Mouse (Mus musculus) CD4-positive helper T cell, adult 2 months (primary cell): Measurements from ENCODE around the gene Gca.
A peak's percentile ranks its signal among the peaks of the same experiment; 100 is the strongest.

Experiments used
- DNase-seq: peaks from one replicate; pipeline ENCODE4 v3.0.0-alpha.2; 2012; ENCODE audit warnings: low read depth, missing footprints, low spot score

Gene Gca

GRCm38 (mm10) chr2:62664135-62664670 is at the start of gene Gca:
Gene Gca, plus strand, starts transcription at chr2:62664285.
- DNase-seq: peak; percentile 88

- peak; percentile 14 for DNase-seq
Observed at GRCm38 (mm10) chr2:62618934-62619341, 45.1 kb upstream of the Gca start.

GRCm38 (mm10) chr2:62619679-62620078 is 44.4 kb upstream of the Gca start:
- no peak for DNase-seq

- DNase-seq: no peak
Observed at GRCm38 (mm10) chr2:62623024-62623441, 41.1 kb upstream of the Gca start.

GRCm38 (mm10) chr2:62627728-62628127 is 36.4 kb upstream of the Gca start:
- DNase-seq: peak; percentile 44

DNA sequence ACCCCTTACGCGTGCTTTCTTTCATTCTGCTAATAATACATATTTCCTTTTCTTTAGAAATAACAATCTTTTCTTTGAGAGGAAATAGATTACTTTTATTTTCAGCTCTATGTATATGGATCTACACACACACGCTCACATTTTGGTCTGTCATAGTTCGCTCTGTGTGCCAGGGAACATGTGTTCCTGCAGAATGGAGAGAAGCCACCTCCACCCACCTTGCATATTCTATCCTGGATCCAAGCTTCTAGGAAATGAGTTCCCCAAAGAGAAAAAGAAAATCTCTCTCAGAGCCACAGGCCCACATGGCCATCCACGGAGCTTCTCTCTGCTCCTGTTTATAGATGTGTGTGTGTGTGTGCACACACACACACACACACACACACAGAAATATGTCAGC is 35.7 kb upstream of the Gca start:
- DNase-seq: no peak

DNA sequence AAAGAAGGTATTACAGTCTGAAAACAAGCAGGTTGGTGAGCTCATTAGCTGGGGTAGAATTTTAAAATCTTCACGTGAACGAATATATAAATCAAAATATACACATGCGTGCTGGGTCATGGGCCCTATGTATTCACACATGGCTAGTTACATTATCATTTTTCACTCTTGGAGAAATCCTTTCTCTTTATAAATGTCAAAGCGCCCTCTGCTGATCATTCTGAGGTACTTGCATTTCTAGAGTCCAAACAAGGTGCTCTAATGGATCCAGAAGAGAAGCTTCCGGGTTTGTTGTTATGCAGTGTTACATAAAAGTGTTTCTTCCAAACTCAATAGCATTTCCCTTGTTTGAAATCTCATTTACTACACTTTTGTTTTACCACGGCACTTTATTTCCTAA is 33.6 kb upstream of the Gca start:
- DNase-seq: peak; percentile 63

GRCm38 (mm10) chr2:62639869-62640268 is 24.2 kb upstream of the Gca start:
- no peak for DNase-seq

- peak; percentile 79 for DNase-seq
Observed at GRCm38 (mm10) chr2:62643405-62644305, 20.4 kb upstream of the Gca start.

- no peak for DNase-seq
Observed at GRCm38 (mm10) chr2:62644891-62645290, 19.2 kb upstream of the Gca start.

- DNase-seq: peak; percentile 55
Observed at GRCm38 (mm10) chr2:62645475-62645874, 18.6 kb upstream of the Gca start.

DNA sequence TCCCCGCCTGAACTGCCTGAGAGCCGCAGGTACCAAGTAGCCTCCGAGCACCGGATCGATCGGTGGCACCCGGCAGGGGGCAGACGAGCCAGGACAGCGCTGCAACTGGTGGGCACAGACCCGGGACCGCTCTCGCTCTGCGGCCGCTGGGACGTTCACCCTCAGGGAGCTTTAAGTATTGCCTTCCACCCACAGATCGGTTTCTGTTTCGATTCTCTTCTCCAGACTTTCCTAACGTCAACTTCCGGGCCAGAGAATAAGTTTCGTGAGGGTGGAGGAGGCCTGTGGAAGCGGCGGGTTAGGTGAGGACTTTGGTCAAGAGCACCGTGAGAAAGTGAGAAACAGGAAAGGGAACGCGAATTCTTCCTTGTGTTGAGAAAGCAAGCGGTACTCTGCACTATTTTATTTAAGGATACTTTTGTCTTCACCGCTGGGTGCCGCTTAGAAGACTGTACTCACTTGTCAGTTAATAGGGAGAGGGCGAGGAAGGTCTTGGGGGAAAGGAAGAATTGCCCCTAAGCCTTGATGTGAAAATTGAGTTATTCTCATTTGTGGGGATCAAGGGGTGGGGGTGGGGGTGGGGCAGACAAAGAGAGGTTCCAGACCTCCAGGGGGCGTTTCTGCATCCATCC is 18.0 kb upstream of the Gca start, which contains the start of gene Ifih1:
Gene Ifih1 (minus strand): TSS at position 242 of the 632 bp plus-strand sequence.
- DNase-seq: peak; percentile 88

DNA sequence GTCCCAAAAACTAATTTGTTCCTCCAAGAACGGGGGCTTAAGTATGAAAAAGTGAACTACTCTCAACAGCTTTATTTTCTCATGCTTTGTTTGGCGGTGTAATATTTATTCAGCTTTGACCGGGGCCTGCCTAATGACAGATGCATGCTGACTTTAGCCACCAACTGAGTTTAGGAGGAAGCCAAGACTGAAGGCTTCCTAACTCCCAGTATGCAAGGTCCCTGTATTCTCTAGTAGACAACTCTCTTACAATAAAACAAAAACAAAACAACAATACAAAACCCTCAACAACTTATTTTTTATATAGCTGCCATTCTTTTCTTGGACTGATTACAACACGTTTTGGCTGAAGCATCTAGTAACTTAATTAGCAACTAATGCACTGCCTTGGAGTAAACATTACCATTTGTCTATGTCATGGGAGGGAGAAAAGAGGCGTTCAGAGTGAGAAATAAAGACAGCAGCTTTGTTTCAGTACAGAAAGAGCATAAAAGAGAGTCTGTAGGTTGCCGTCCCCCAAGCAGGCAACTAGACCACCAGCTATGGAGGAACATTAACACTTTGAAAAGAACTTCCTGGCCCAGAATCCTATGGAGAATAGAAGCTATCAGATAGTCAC is 17.3 kb upstream of the Gca start:
- DNase-seq: no peak

GRCm38 (mm10) chr2:62651890-62652289 is 12.2 kb upstream of the Gca start:
- DNase-seq: no peak

GRCm38 (mm10) chr2:62652466-62652865 is 11.6 kb upstream of the Gca start:
- no peak for DNase-seq

DNA sequence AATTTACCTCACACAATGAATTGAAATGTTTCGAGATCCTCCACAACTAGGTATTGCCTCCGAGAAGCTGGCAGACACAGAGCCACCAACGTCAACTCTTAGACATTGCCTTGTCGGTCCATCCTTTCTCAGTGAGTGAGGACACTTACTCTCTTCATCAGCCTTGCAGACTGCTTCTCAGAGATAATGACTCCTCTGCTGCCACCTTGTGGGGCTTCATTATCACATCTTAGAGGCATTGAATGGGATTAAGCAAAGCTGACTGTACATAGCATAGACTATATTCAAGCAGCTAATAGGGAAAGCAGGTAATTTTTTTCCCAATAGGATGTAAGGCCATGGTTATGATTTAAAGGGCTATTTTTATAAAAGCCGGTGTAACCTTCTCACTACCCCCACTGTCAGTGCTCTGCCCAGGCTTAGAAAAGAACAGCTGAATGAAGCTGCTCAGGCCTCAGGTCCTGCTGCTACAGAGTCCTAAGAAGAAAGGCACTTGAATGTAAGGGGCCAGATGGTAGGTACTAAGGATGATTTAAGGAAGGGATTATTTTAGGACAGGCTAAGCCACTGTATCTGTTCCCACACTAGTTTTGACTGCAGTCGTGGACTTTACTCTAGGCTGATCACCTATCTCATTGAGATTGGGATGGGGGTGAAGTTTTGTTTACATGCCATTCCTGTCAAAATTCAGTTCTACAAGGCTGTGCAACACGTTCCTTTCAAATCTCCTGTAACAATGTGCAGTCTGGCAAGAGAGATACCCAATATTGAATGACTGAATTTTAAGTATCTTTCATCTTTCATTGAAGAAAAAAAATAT is 9.4 kb upstream of the Gca start:
- peak; percentile 69 for DNase-seq

GRCm38 (mm10) chr2:62656072-62656471 is 8.0 kb upstream of the Gca start:
- no peak for DNase-seq

GRCm38 (mm10) chr2:62660565-62660964 is 3.5 kb upstream of the Gca start:
- DNase-seq: no peak

- DNase-seq: no peak
Observed at GRCm38 (mm10) chr2:62662560-62662959, 1.5 kb upstream of the Gca start.

- no peak for DNase-seq
Observed at GRCm38 (mm10) chr2:62664839-62665238, 754 bp downstream of the Gca start.

GRCm38 (mm10) chr2:62665536-62665935 is 1.5 kb downstream of the Gca start:
- DNase-seq: no peak
